Mouse (Mus musculus) ES-E14 (cell line): ENCODE measurements at regions not wholly inside any gene's neighbourhood (a gene's known extent, or its start where the extent isn't known, plus 50 kb on each side); places are given as distances from the start of the nearest gene placed in this dataset.

Experiments
- CHD2 ChIP-seq: IDR thresholded peaks from 2 replicates; pipeline ENCODE4 v1.6.1; 2014; ENCODE audit warnings: mild to moderate bottlenecking, low read depth, low read length, inconsistent platforms
- HCFC1 ChIP-seq: IDR thresholded peaks from 2 replicates; pipeline ENCODE4 v1.6.1; 2012; ENCODE audit warnings: low read length, inconsistent platforms, borderline replicate concordance; ENCODE audit not compliant: insufficient read depth
- ZNF384 ChIP-seq: IDR thresholded peaks from 2 replicates; pipeline ENCODE4 v1.6.1; 2012; ENCODE audit warnings: low read depth, low read length, inconsistent platforms

- TF ChIP-seq CHD2, result no peak
- TF ChIP-seq ZNF384, result no peak
- no peak for TF ChIP-seq HCFC1
Observed at GRCm38 (mm10) chr16:84606010-84606803, 91.3 kb downstream of the A730009L09Rik start.
